Mouse (Mus musculus): ENCODE data around the gene Crabp2.
A peak's percentile ranks its signal among the peaks of the same experiment; 100 is the strongest.

The Crabp2 gene

DNA sequence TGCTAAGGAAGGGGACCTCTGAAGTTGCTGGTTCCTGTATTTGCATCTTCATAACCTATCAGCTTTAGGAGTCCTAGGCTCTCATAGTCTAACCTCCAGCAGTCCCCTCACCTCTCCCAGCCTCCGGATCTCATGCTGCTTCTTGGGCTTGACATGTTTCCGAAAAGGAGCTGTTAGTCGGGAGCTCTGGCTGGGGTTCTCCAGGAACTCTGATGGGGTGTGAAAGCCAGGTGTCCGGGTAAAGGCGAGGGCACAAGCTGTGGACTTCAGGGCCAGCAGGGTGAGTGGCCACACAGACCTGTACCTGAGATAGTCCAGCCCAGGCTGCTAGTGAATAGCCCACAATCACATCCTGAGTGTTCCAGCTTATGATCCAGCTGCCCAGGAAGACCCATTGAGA lies 21.0 kb upstream of the Crabp2 start:
- no peak for DNase-seq (ENCODE audit: low spot score)

DNA sequence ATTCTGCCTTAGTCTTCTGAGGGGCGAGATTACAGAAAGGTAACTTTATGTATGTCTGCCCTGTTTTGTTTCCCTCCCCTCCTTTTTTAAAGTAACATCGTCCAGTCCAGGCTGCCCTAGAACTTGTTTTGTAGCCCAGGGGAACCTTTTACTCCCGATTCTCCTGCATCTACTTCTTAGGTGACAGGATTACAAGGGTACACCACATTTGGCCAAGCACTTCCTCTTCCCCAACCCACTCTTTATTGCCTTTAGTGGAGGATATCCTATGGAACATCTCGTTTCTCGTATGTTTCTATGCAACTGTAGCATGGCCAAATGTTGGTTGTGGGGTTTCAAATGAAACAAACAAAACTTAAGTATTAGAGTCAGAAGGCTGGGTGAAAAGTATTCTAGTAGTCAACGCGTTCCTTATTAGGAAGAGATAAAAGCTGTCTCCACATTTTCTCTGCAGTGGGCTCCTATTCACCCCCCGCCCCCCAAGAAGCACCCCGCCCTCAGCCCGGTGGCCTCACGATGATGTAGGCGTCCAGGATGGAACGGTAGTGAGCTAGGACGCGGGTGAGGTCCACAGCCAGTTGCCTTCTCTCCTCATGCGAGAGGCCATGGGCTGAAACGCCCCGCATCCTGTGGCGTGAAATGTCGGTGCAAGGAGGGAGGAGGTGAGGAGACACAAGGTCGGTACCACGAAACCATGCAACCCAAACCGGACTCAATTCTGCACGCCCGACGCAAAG lies 19.0 kb upstream of the Crabp2 start:
- no peak for DNase-seq (ENCODE audit: low spot score)

DNA sequence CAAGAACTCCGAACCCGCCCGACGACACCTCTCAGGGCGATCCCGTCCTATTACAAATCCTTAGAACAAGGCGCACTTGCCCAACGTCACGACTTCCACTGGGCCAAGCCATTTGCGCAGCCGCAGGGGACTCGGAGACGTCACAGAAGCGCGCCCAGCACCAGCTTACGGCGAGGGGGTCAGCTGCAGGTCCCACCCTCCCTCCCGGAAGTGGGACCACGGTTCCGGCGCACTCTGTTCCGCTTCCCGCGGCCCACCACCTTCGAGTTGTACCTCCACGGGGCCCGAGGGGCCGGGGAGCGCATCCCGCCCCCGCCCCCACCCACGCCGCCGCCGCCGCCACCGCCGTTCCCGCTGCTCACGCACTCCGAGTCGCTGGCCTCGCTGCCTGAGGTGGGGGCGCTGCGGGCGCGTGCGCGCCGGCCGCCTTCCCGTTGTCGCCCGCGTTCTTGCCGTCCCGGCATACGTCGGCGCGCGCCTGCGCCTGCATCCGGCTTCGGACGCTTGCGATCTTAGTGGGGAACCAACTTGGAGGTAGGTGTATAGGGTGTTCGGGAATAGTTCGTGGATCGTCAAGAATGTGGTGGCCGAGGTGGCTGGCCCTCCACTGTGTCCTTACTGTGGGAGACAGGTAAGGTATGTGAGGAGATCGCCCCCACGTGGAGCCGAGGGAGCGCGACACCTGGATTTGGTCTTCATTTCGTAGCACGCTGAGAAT lies 18.2 kb upstream of the Crabp2 start, which contains the start of the genes Isg20l2 and Rrnad1:
Isg20l2 (plus strand) TSS at position 237 of the 718 bp plus-strand sequence.
Rrnad1 (minus strand) TSS at position 640 of the 718 bp plus-strand sequence.
- peak; percentile 94 for DNase-seq (ENCODE audit: low spot score)

GRCm38 (mm10) chr3:87934026-87934425 lies 14.4 kb upstream of the Crabp2 start:
- DNase-seq (ENCODE audit: low spot score) = no peak

GRCm38 (mm10) chr3:87934501-87934900 lies 14.0 kb upstream of the Crabp2 start:
- DNase-seq (ENCODE audit: low spot score) = no peak

DNA sequence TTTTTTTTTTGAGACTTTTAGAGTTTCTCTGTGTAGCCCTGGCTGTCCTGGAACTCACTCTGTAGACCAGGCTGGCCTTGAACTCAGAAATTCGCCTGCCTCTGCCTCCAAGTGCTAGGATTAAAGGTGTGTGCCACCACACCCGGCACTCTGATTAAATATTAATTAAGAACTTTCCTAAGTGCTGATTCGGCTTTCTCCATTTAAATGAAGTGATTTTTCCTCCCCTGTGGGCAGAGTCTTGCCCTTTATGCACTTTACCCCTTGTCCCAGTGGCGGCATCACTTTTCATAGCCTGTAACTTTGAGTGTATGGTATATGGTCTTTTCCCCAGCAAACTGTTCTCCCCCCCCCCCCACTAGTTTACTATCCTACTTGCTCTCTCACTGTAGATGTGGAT lies 13.3 kb upstream of the Crabp2 start:
- no peak for DNase-seq (ENCODE audit: low spot score)

DNA sequence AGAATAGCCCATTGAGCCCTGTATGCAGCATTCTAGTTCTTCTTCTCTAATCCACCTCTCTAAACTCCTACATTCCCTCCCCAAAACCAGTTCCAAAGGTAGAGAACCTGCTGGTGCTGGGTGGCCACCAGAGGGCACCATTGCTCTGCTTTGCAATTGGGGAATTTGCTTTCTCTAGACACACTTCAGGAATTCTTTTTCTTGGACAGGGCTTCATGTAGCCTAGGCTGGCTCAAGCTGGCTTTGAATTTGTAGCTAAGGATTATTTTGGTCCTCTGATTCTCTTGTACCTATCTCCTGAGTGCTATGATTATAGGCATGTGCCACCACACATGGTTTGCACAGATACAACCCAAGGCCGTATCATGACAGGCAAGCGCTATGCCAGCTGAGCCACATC lies 12.7 kb upstream of the Crabp2 start:
- no peak for DNase-seq (ENCODE audit: low spot score)

DNA sequence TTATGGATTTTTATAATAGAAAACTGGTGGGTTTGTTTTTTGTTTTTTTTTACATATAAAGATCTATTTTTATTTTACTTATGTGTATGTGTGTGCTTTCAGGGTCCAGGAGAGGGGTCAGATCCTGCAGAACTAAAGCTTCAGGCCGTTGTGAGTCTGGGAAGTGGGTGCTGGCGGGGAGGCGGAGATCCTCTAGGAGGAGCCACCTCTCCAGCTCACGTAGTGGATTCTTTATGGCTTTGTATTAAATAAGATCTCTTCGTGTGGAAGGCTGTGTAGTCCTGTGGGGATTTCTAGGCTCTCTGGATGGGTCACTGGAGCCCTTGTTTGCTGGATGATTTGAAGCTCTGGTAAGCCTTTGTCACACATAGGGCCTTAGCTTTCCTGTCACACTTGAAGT lies 7.9 kb upstream of the Crabp2 start:
- no peak for DNase-seq (ENCODE audit: low spot score)

DNA sequence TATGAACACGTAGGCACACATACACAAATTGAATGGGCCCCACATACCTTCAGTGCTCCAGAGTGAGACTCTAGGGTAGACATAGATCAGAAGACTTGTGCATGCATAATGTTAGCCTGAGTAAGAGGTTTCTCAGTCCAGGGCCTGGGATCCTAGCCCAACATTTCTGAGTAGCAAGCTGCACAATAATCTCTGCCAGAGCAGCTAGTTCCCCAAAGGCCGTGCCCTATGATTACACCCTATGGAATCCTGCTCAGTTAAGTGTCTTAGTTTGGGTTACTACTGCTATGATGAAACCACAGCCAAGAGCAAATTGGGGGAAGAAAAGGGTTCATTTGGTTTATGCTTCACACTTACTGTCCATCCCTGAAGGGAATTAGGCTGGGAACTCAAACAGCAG lies 6.0 kb upstream of the Crabp2 start:
- no peak for DNase-seq (ENCODE audit: low spot score)

DNA sequence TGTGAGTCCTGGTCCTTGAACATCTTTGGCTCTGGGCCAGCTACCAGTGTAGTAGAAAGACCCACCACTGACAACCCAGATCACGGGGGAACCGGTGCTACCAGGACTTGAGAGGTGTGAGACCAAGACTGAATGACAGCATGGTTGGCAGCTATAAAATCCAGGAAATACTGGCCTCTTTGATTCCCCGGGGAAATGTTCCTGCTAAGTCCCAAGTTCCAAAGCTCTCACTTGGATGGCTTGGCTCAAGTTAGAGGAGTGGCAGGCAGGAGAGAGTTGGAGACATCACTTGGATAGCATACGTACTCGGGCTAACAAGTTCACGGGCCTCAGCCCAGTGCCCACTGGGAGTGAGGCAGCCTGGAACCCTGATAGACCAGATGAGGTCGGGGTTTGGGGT lies 4.9 kb upstream of the Crabp2 start:
- no peak for DNase-seq (ENCODE audit: low spot score)

- no peak for DNase-seq (ENCODE audit: low spot score)
Measured at GRCm38 (mm10) chr3:87944838-87945600, 3.4 kb upstream of the Crabp2 start.

- no peak for DNase-seq (ENCODE audit: low spot score)
Measured at GRCm38 (mm10) chr3:87945781-87946540, 2.5 kb upstream of the Crabp2 start.

DNA sequence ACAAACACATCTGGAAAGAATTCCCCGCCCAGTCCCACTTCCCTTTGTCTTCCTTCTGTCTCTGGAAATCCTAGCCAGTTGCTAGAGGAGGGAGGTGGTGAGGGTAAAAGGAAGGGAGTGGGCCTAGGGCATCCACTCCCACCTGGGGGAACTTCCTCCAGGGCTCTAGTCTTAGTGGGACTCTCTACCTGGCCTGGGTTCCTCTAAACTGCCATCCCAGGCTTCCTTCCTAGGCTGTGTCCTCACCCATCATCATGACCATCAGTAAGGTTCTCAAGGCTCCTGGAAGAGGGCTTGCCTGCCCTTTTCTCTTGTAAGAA lies 2.0 kb upstream of the Crabp2 start:
- DNase-seq (ENCODE audit: low spot score) = no peak

DNA sequence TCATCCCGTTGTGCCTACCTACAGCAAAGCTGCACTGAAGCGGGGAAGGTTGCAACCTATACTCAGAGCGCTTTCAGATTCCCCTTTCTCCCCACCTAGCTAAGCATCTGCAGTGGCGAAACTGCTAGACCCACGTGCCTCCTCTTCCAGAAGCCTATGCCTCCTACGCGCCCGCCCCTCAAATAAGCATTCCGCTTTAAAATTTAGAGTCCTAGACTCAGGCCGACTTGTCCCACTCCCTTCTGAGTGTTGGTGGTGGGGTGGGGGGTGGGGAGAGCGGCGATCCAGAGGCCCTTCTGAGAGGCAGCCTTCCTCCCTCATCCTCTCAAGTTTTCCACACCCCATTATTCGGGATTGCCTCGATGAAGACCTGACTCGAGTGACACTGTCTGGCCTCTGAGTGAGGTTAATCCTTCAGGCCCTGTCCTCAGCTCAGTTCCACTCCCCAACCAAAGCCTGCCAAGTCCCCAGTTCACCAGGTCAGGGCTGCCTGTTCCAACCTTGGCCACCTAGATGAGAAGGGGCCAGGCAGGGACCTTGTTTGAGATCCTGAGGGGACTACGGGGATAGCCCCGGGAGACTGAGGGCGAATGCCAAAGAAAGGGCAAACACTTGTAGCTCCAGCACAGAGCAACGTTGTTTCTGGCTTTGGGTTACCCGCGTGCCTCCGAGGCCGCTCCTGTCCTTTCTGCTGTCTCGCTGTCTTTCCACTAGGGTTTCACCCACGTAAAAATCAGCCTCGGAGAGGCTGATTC lies 1.2 kb upstream of the Crabp2 start:
- DNase-seq (ENCODE audit: low spot score) = no peak

- DNase-seq (ENCODE audit: low spot score) = no peak
Measured at GRCm38 (mm10) chr3:87947811-87948199, 661 bp upstream of the Crabp2 start.

- DNase-seq (ENCODE audit: low spot score) = no peak
Measured at GRCm38 (mm10) chr3:87949266-87949954, 944 bp downstream of the Crabp2 start.

DNA sequence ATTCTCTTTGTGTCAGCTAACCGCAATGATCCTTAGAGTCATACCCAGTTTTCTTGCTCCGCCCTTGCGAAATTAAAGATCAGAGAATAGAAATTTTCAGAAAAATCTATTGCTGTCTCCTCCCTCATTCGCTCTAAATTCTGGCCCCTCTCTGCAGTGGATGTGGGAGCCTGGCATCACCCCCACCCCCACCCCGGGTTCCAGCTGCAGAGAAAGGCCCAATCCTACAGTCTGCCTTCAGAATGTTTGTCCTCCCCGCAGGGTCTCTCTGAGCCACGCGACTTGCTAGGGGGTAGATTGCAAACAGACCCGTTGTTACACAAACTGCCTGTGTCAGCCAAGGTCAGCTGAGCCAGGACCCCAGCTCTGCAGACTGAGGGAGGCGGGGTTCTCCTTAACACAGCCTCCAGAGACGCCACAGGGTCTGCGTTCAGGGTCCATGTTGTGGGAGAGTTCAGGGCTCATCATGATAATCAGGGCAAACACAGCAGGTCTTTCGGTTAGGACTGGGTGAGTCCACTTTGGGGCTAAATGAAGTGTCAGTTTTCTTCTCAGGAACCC lies 1.6 kb downstream of the Crabp2 start:
- no peak for DNase-seq (ENCODE audit: low spot score)

DNA sequence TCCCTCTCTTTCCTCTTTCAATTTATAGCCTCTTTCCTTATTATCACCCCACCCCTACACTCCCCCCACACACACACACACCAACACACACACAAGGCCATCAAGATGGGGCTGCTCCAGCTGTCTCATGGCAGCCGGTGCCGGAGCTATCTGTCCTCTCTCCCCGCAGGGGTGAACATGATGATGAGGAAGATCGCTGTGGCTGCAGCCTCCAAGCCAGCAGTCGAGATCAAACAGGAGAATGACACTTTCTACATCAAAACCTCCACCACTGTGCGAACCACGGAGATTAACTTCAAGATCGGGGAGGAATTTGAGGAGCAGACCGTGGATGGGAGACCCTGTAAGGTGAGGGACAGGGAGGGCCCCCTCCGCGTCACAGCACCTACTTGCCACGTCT lies 3.5 kb downstream of the Crabp2 start:
- no peak for DNase-seq (ENCODE audit: low spot score)

DNA sequence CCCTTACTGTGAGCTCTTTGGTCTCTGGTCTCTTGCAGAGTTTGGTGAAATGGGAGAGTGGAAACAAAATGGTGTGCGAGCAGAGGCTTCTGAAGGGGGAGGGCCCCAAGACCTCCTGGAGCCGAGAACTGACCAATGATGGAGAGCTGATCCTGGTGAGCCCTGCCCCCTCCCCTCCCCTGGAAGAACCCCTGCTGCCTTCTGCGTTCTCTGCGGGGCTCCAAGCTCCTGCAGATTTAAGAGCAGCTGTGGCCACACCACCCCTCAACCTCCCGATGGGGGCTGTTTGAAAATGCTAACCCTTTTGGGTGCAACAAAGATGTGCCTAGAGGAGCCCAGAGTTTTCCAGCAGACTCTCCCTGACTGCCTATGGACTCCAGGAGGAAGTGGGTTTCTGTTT lies 4.0 kb downstream of the Crabp2 start:
- DNase-seq (ENCODE audit: low spot score) = no peak

- DNase-seq (ENCODE audit: low spot score) = no peak
Measured at GRCm38 (mm10) chr3:87958056-87958455, 9.6 kb downstream of the Crabp2 start.

DNA sequence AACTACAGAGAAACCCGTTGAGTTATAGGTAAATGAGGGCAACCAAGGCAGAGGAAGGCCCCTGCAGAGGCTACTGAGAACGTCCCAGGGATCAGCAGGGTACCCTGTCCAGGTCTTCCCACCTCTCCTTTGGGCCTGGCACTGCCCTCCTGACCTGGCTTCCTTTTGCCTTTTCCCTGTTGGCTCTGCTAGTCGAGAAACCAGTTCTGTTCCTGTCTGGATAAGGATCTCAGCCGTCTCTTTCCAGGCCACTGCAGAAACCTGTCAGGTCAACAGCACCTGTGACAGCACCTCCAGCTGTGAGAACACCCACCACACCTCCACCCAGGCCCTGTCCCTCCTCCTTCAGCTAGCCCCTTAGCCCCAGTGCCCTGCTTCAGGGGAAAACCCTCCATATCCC lies 10.0 kb downstream of the Crabp2 start:
- no peak for DNase-seq (ENCODE audit: low spot score)
